Mouse (Mus musculus) small intestine, adult 2 months (tissue): ENCODE data around the gene Shkbp1.

Experiments used
- CTCF ChIP-seq: fragments of 200-500 bp; IDR thresholded peaks from 2 replicates; pipeline ENCODE4 v1.5.1; 2012; ENCODE audit warnings: low read depth, mild to moderate bottlenecking, control low read depth, inconsistent platforms, low read length, moderate library complexity, mixed read lengths; ENCODE audit not compliant: insufficient replicate concordance, insufficient read length; ENCODE audit errors: extremely low read depth
- POLR2A ChIP-seq: fragments of 200-500 bp; IDR thresholded peaks from 2 replicates; pipeline ENCODE4 v1.6.1; 2012; ENCODE audit warnings: low read depth, mild to moderate bottlenecking, control low read depth, inconsistent platforms, low read length, moderate library complexity

DNA sequence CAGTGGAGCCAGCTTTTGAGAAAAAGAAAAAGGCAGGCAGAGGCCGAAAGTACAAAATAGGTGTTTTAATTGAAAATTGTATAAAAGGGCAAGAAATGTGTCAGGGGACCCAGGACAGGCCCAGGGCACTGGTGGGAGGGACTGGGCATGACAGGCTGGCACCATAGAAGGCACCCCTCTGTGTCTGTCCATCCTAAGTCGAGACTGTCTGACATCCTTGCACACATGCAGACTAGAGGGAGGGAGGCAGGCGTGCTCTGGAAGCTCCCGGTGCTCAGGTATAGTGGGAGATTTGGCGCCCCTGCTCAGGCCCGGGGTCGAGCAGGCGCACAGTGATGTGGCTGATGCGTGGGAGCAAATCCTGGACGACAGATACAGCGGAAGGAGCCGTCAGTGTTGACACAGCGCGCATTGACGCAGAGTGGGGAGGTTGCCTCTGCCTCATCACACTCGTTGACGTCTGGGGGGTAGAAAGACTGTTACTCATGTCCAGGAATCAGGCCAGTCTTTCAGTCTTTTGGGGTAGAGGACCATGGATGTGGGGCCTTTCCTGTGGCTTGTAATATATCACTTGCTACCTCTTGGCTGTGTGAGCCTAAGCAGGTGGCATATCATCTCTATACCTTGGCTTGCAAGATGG lies 50.6 kb downstream of the Shkbp1 start:
- no peak for TF ChIP-seq CTCF
- TF ChIP-seq POLR2A: no peak
